Mouse (Mus musculus) limb, embryonic 14.5 days (tissue): ENCODE measurements around the gene Ncor2. TPM values are rescaled to one million over a fixed set of nuclear protein-coding genes. Genes with fewer than 3 reads are reported as not detected.

Experiments used
- ATAC-seq: fragments of 200-750 bp; cut with Nextera tagmentation; 2 replicates; pipeline ENCODE4 v1.8.0; 2017; ENCODE audit warnings: low read depth, moderate number of reproducible peaks, moderate TSS enrichment; ENCODE audit not compliant: low FRiP score
- DNase-seq: peaks from one replicate; pipeline ENCODE4 v3.0.0-alpha.2; 2015; ENCODE audit warnings: low spot score
- H3K27ac ChIP-seq: fragments of 300-500 bp; sonication (generic); replicated peaks from 2 replicates; pipeline ENCODE4 v1.5.1; 2014; ENCODE audit warnings: low read depth, mild to moderate bottlenecking, low read length, moderate library complexity, mixed read lengths
- H3K27me3 ChIP-seq: fragments of 300-500 bp; sonication (generic); 2 replicates; pipeline ENCODE4 v1.6.1; 2014; ENCODE audit warnings: low read length, mixed read lengths; ENCODE audit not compliant: control insufficient read depth, insufficient read depth
- H3K36me3 ChIP-seq: fragments of 300-500 bp; sonication (generic); 2 replicates; pipeline ENCODE4 v1.6.1; 2014; ENCODE audit warnings: mild to moderate bottlenecking, low read length, moderate library complexity, mixed read lengths; ENCODE audit not compliant: control insufficient read depth, insufficient read depth
- H3K4me1 ChIP-seq: fragments of 300-500 bp; sonication (generic); 2 replicates; pipeline ENCODE4 v1.6.1; 2014; ENCODE audit warnings: antibody characterized with exemption, low read length, mixed read lengths; ENCODE audit not compliant: control insufficient read depth, insufficient read depth
- H3K4me2 ChIP-seq: fragments of 300-500 bp; sonication (generic); replicated peaks from 2 replicates; pipeline ENCODE4 v1.6.1; 2014; ENCODE audit warnings: low read depth, mild to moderate bottlenecking, low read length, moderate library complexity; ENCODE audit not compliant: severe bottlenecking
- H3K4me3 ChIP-seq: fragments of 300-500 bp; sonication (generic); replicated peaks from 2 replicates; pipeline ENCODE4 v1.5.1; 2014; ENCODE audit warnings: low read length
- H3K9ac ChIP-seq: fragments of 300-500 bp; sonication (generic); 2 replicates; pipeline ENCODE4 v1.6.1; 2014; ENCODE audit warnings: mild to moderate bottlenecking, low read depth, low read length, moderate library complexity; ENCODE audit not compliant: severe bottlenecking
- H3K9me3 ChIP-seq: fragments of 300-500 bp; sonication (generic); 2 replicates; pipeline ENCODE4 v1.6.1; 2016; ENCODE audit warnings: low read length; ENCODE audit not compliant: control insufficient read depth
- POLR2A ChIP-seq: fragments of 200-500 bp; IDR thresholded peaks from 2 replicates; pipeline ENCODE4 v1.8.0; 2012; ENCODE audit warnings: inconsistent platforms, mild to moderate bottlenecking, moderate library complexity, borderline replicate concordance; ENCODE audit not compliant: insufficient read depth, insufficient read length; ENCODE audit errors: extremely low read depth
- WGBS: fragments of 180-500 bp; shearing (Covaris S2); extraction: QIAGEN DNeasy Blood & Tissue Kit; methylation state at CpG from one replicate; pipeline ENCODE4 v1.1.7; 2014; 5-methylcytosine and 5-hydroxymethylcytosine counted together
- polyA plus RNA-seq, 2 experiments: library from polyadenylated mRNA; depleted of rRNA in 1 of 2; stranded (reverse) in 1 of 2; unstranded in 1 of 2; fragments of >200 nt; fragmentation: Nextera tagmentation in 1 of 2; extraction: Ambion mirVana in 1 of 2; gene quantifications; 2 replicates each; pipeline versions ENCODE4 v1.2.1 to v1.2.3; 2012 to 2014

Ncor2 gene
- polyA plus RNA-seq, 2 experiments = 39.3 to 75.9 TPM

- no peak overlapping the region for H3K27ac ChIP-seq
These were observed 43.7 kb upstream of the Ncor2 start for GRCm38 (mm10) chr5:125222706-125223105.

GRCm38 (mm10) chr5:125221868-125222267, 42.8 kb upstream of the Ncor2 start:
- WGBS = 61% methylated on average over 3 of the region's 3 CpGs
- ATAC-seq (peak; percentile 25; the same call in 1 of the 2 replicates), DNase-seq (peak; percentile 49)
- H3K4me1 ChIP-seq = peaks cover 3% of the 10 kb centered on the region
- TF ChIP-seq POLR2A = no peak
- no peaks in the 10 kb centered on the region for H3K27me3 ChIP-seq
- no peak overlapping the region for H3K4me2 ChIP-seq
- 0 out of 2 replicates have a peak overlapping the region, but pooled peaks have one; percentile 33 for H3K27ac ChIP-seq
- no peaks in the 10 kb centered on the region for H3K9me3 ChIP-seq
- H3K9ac ChIP-seq = no peak overlapping the region
- H3K36me3 ChIP-seq = no peaks in the 10 kb centered on the region
- H3K4me3 ChIP-seq = no peak overlapping the region

More at GRCm38 (mm10) chr5:125222706-125223105, 43.7 kb upstream of the Ncor2 start:
- 0 out of 2 replicates have a peak, but pooled peaks cover 3% of the 10 kb centered on the region for H3K9me3 ChIP-seq
- no peak overlapping the region for H3K4me2 ChIP-seq
- H3K4me3 ChIP-seq = no peak overlapping the region
- WGBS = 47% methylated on average over 6 of the region's 6 CpGs
- DNase-seq = no peak
- no peak for TF ChIP-seq POLR2A
- ATAC-seq = no peak
- H3K36me3 ChIP-seq = no peaks in the 10 kb centered on the region
- no peak overlapping the region for H3K9ac ChIP-seq
- H3K27me3 ChIP-seq = no peaks in the 10 kb centered on the region
- H3K4me1 ChIP-seq = peaks cover 3% of the 10 kb centered on the region

GRCm38 (mm10) chr5:125217426-125218170, 38.6 kb upstream of the Ncor2 start:
- no peak overlapping the region for H3K27ac ChIP-seq
- no peak overlapping the region for H3K9ac ChIP-seq
- H3K9me3 ChIP-seq = no peaks in the 10 kb centered on the region
- no peak overlapping the region for H3K4me3 ChIP-seq
- H3K4me2 ChIP-seq = no peak overlapping the region
- no peaks in the 10 kb centered on the region for H3K36me3 ChIP-seq
- TF ChIP-seq POLR2A = no peak
- WGBS = 58% methylated on average over 9 of the region's 9 CpGs
- no peak for ATAC-seq
- H3K27me3 ChIP-seq = no peaks in the 10 kb centered on the region
- peaks cover 14% of the 10 kb centered on the region for H3K4me1 ChIP-seq
- no peak for DNase-seq

- Histone ChIP-seq H3K4me1 (peaks cover 13% of the 10 kb centered on the region), H3K9ac (peak overlapping the region; percentile 55), H3K4me2 (peak overlapping the region; percentile 51), H3K27me3 (no peaks in the 10 kb centered on the region), H3K9me3 (no peaks in the 10 kb centered on the region), H3K27ac (peak overlapping the region; percentile 90), H3K36me3 (no peaks in the 10 kb centered on the region), H3K4me3 (peak overlapping the region; percentile 14; the same call in 1 of the 2 replicates)
- TF ChIP-seq POLR2A = peak; percentile 42; the same call in 1 of the 2 replicates
- WGBS = 6% methylated on average over 21 of the region's 24 CpGs
- ATAC-seq = peak; percentile 88
- peak; percentile 78 for DNase-seq
These were observed 37.0 kb upstream of the Ncor2 start for GRCm38 (mm10) chr5:125215930-125216459.

GRCm38 (mm10) chr5:125215346-125215929, 36.4 kb upstream of the Ncor2 start:
- Histone ChIP-seq H3K4me2 (peak overlapping the region; percentile 51), H3K9me3 (no peaks in the 10 kb centered on the region), H3K4me1 (peaks cover 13% of the 10 kb centered on the region), H3K4me3 (peak overlapping the region; percentile 14; the same call in 1 of the 2 replicates), H3K27ac (peak overlapping the region; percentile 90), H3K36me3 (no peaks in the 10 kb centered on the region), H3K27me3 (no peaks in the 10 kb centered on the region), H3K9ac (peak overlapping the region; percentile 55)
- ATAC-seq = no peak; the same call in 1 of the 2 replicates
- 23% methylated on average over 10 of the region's 11 CpGs for WGBS
- DNase-seq = no peak
- TF ChIP-seq POLR2A = no peak
